Mouse (Mus musculus): Measurements from ENCODE around the gene Sik2. TPM values are rescaled to one million over a fixed set of nuclear protein-coding genes. Genes with fewer than 3 reads are reported as not detected.

Gene Sik2
- total RNA-seq, 2 experiments from 2014 or later = 25.6 to 37.5 TPM

GRCm38 (mm10) chr9:51004062-51004461, 4.8 kb downstream of the Sik2 start:
- intact Hi-C loops (cut with DNase I) = no loop called here
- no peak for DNase-seq

- DNase-seq = no peak
- intact Hi-C loops (cut with DNase I) = no loop called here
These were observed 22.2 kb downstream of the Sik2 start for GRCm38 (mm10) chr9:50986677-50987076.

DNA sequence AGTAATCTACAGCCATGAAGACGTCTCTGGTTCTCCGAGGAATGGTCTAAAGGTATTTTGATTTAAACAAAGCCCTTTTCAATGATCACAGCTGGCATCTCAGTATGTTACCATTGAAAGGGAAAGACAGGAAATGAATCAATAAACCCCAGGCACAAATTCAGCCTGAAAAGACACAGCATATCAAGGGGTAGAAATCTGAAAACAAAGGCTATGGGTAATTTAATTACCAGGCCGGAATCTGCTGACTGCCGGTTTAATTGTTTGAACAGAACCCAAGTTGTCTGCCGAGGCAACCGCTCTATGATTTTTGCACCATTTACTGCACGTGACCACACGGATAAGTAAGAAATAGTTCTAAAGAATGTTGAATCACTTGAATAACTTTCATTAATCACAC, 22.8 kb downstream of the Sik2 start:
- no peak for DNase-seq
- intact Hi-C loops (cut with DNase I) = no loop called here

- DNase-seq = no peak
- intact Hi-C loops (cut with DNase I) = no loop called here
These were observed 27.2 kb downstream of the Sik2 start for GRCm38 (mm10) chr9:50981499-50982190.

- intact Hi-C loops (cut with DNase I) = no loop called here
- no peak for DNase-seq
These were observed 34.2 kb downstream of the Sik2 start for GRCm38 (mm10) chr9:50974631-50975030.

- no peak for DNase-seq
- intact Hi-C loops (cut with DNase I) = no loop called here
These were observed 38.5 kb downstream of the Sik2 start for GRCm38 (mm10) chr9:50970413-50970812.

- no peak for DNase-seq
- intact Hi-C loops (cut with DNase I) = no loop called here
These were observed 39.6 kb downstream of the Sik2 start for GRCm38 (mm10) chr9:50969266-50969665.

- intact Hi-C loops (cut with DNase I) = no loop called here
- DNase-seq = no peak
These were observed 42.6 kb downstream of the Sik2 start for GRCm38 (mm10) chr9:50966277-50966676.

DNA sequence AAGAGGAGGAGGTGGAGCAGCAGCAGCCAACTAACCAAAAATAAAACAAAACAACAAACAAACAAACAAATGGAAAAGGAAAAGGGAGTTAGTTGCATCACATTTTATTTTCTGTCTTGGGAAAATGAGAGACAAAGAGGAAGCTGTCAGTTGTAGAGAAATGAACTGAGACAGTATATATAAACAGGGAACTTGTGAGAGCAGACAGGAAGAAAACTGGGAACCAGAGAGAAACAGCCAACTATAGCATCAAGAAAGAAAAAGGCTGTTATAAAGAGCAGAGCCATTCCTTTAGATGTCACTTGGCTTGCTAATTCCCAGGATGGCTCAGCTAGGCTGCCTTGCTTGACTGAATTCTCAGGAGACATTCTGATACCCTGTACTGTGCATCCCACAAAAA, 43.5 kb downstream of the Sik2 start:
- DNase-seq = no peak
- intact Hi-C loops (cut with DNase I) = no loop called here

GRCm38 (mm10) chr9:50964911-50965310, 44.0 kb downstream of the Sik2 start:
- intact Hi-C loops (cut with DNase I) = no loop called here
- no peak for DNase-seq

GRCm38 (mm10) chr9:50957956-50958489, 50.9 kb downstream of the Sik2 start:
- no peak for DNase-seq
- intact Hi-C loops (cut with DNase I) = no loop called here

- intact Hi-C loops (cut with DNase I) = no loop called here
- DNase-seq = no peak
These were observed 53.7 kb downstream of the Sik2 start for GRCm38 (mm10) chr9:50955176-50955575.

GRCm38 (mm10) chr9:50948097-50948823, 60.6 kb downstream of the Sik2 start:
- intact Hi-C loops (cut with DNase I) = no loop called here
- no peak for DNase-seq

DNA sequence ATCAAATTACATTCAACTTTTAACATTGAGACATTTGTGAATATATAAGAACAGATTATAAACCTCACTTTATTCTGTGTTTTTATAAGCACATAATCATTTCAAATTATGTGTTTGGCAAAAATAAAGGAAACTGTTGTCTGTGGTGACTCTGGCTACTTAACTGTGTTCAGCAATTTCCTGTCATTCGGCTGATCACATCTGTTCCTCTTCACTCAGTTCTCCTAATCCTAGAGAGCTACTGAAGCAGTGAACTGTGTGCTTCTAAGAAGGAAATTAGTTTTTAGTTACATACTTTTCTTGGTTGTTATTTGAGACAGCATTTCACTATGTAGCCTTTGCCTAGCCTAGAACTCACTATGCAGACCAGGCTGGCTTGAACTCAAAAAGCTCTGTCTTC, 62.5 kb downstream of the Sik2 start:
- no peak for DNase-seq

DNA sequence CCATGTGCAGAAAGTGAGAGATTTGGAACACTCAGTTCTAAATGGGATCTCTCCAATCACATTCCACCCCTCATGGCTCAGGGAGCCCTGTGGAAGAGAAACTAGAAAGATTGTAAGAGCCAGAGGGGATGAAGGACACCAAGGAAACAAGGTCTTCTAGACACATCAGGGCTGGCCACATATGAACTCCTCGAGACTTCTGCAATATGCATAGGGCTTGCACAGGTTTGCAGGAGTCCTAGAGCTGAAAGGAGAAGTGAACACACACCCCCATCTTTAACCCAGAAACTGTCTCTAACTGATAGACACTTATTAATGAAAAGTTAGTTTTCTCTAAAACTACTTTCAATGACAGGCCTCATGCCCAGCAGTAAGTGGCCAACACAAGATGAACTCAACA, 64.0 kb downstream of the Sik2 start:
- intact Hi-C loops (cut with DNase I) = no loop called here
- DNase-seq = no peak

More for the DNA sequence above, 62.5 kb downstream of the Sik2 start:
- intact Hi-C loops (cut with DNase I) = no loop called here

- intact Hi-C loops (cut with DNase I) = no loop called here
- DNase-seq = no peak
These were observed 66.2 kb downstream of the Sik2 start for GRCm38 (mm10) chr9:50942711-50943110.

- no peak for DNase-seq
- intact Hi-C loops (cut with DNase I) = no loop called here
These were observed 67.0 kb downstream of the Sik2 start for GRCm38 (mm10) chr9:50941804-50942401.

DNA sequence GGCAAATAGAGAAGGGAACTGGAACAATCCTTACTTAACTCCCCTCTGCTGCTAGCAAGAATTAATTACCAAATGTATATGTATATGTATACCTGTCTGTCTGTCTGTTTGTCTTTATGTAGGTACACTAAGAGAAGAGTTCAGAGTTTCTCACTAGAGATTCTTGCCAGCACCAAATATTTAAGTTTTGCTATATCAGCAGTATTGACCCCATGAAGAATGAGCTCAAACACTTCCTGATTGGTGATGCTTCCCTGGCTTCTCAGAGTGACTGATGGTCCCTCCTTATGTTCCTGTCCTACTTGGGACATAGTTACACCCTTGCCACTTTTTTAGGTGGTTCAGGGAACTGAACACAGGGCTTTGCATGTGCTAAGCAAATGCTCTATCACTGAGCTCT, 78.9 kb downstream of the Sik2 start:
- no peak for DNase-seq
- intact Hi-C loops (cut with DNase I) = no loop called here

- no peak for DNase-seq
- intact Hi-C loops (cut with DNase I) = no loop called here
These were observed 83.1 kb downstream of the Sik2 start for GRCm38 (mm10) chr9:50925801-50926200.

GRCm38 (mm10) chr9:50924454-50924853, 84.4 kb downstream of the Sik2 start:
- intact Hi-C loops (cut with DNase I) = no loop called here
- no peak for DNase-seq

DNA sequence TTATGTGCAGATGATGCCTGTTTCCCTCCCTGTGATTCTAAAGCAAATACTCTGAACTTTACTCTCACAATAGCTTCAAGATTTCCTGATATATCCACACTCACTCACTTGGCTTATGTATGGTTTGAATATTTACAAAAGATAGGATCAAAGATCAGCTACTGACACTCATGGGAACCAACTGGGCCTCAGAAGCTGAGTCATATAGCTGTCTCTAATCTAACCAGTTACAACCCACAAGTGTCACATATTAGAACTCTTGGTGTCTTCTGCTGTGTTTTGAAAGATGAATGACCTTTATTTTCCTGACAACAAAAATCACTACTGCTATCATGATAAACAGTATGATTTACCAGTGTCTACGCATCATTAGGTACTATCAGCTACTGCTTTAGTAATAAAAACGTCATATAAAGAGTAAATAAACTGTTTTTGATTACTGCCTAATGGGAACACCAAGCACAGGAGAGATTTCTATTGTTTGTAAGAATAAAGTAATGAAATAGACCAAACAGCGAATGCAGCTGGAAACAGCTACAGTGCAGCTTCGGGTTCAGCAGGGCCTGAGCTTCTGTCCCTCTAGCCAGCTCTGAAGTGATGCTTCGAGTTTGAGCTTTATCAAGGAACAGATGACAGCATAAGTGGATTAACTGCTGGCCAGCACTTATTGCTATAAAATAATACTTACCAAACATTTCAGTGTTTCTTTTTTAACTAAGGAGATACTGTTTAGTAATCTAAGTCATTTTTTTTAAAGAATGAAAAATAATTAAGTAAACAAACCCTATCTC, 86.3 kb downstream of the Sik2 start:
- intact Hi-C loops (cut with DNase I) = no loop called here
- no peak for DNase-seq
